Mouse (Mus musculus): ENCODE measurements around the gene Hoxa10. TPM values are rescaled to one million over a fixed set of nuclear protein-coding genes. Genes with fewer than 3 reads are reported as not detected.

Hoxa10 gene
- polyA plus RNA-seq, 1 experiment from 2014 or later = 0.20 TPM

- peak overlapping the region; percentile 36 for H3K4me3 ChIP-seq (ENCODE audit: low read depth, low read length)
- peaks cover 100% of the 10 kb centered on the region for H3K27me3 ChIP-seq (ENCODE audit: control insufficient read depth, insufficient read depth, low read length)
- no peaks in the 10 kb centered on the region for H3K36me3 ChIP-seq (ENCODE audit: control insufficient read depth, insufficient read depth, low read length)
- peak overlapping the region; percentile 66 for H3K4me2 ChIP-seq
- no peaks in the 10 kb centered on the region for H3K9me3 ChIP-seq (replicated peaks; ENCODE audit: control insufficient read depth, low read length)
- WGBS (ENCODE audit: insufficient replicate concordance) = 3% methylated on average over 22 of the region's 22 CpGs
- ATAC-seq (replicated peaks; ENCODE audit: insufficient number of reproducible peaks, low FRiP score, low TSS enrichment) = no peak
- H3K9ac ChIP-seq (ENCODE audit: low read depth, low read length) = peak overlapping the region; percentile 64; the same call in 1 of the 2 replicates
- H3K4me1 ChIP-seq (ENCODE audit: control insufficient read depth, insufficient read depth, low read length) = peaks cover 12% of the 10 kb centered on the region
- H3K27ac ChIP-seq (ENCODE audit: low read depth, low read length) = no peak overlapping the region
Measured at GRCm38 (mm10) chr6:52202362-52203120, 38.1 kb downstream of the Hoxa10 start.

GRCm38 (mm10) chr6:52201269-52201668, 39.4 kb downstream of the Hoxa10 start:
- Histone ChIP-seq H3K4me1 (ENCODE audit: control insufficient read depth, insufficient read depth, low read length) (peaks cover 12% of the 10 kb centered on the region), H3K9me3 (replicated peaks; ENCODE audit: control insufficient read depth, low read length) (no peaks in the 10 kb centered on the region), H3K36me3 (ENCODE audit: control insufficient read depth, insufficient read depth, low read length) (no peaks in the 10 kb centered on the region), H3K27me3 (ENCODE audit: control insufficient read depth, insufficient read depth, low read length) (peaks cover 100% of the 10 kb centered on the region), H3K9ac (ENCODE audit: low read depth, low read length) (no peak overlapping the region), H3K4me3 (ENCODE audit: low read depth, low read length) (0 out of 2 replicates have a peak overlapping the region, but pooled peaks have one; percentile 1), H3K4me2 (no peak overlapping the region), H3K27ac (ENCODE audit: low read depth, low read length) (no peak overlapping the region)
- ATAC-seq (replicated peaks; ENCODE audit: insufficient number of reproducible peaks, low FRiP score, low TSS enrichment) = no peak
- WGBS (ENCODE audit: insufficient replicate concordance) = 24% methylated on average over 1 of the region's 1 CpGs

- Histone ChIP-seq H3K27ac (ENCODE audit: low read depth, low read length) (no peak overlapping the region), H3K4me2 (no peak overlapping the region; the same call in 1 of the 2 replicates), H3K9me3 (replicated peaks; ENCODE audit: control insufficient read depth, low read length) (no peaks in the 10 kb centered on the region), H3K36me3 (ENCODE audit: control insufficient read depth, insufficient read depth, low read length) (no peaks in the 10 kb centered on the region), H3K27me3 (ENCODE audit: control insufficient read depth, insufficient read depth, low read length) (peaks cover 100% of the 10 kb centered on the region), H3K9ac (ENCODE audit: low read depth, low read length) (no peak overlapping the region), H3K4me3 (ENCODE audit: low read depth, low read length) (0 out of 2 replicates have a peak overlapping the region, but pooled peaks have one; percentile 1), H3K4me1 (ENCODE audit: control insufficient read depth, insufficient read depth, low read length) (peaks cover 12% of the 10 kb centered on the region)
- 20% methylated on average over 10 of the region's 10 CpGs for WGBS (ENCODE audit: insufficient replicate concordance)
- ATAC-seq (replicated peaks; ENCODE audit: insufficient number of reproducible peaks, low FRiP score, low TSS enrichment) = no peak
Measured at GRCm38 (mm10) chr6:52200751-52201250, 39.9 kb downstream of the Hoxa10 start.

GRCm38 (mm10) chr6:52200073-52200750, 40.4 kb downstream of the Hoxa10 start:
- 4% methylated on average over 30 of the region's 30 CpGs for WGBS (ENCODE audit: insufficient replicate concordance)
- Histone ChIP-seq H3K9ac (ENCODE audit: low read depth, low read length) (no peak overlapping the region), H3K4me1 (ENCODE audit: control insufficient read depth, insufficient read depth, low read length) (peaks cover 12% of the 10 kb centered on the region), H3K4me3 (ENCODE audit: low read depth, low read length) (0 out of 2 replicates have a peak overlapping the region, but pooled peaks have one; percentile 3), H3K9me3 (replicated peaks; ENCODE audit: control insufficient read depth, low read length) (no peaks in the 10 kb centered on the region), H3K27me3 (ENCODE audit: control insufficient read depth, insufficient read depth, low read length) (peaks cover 100% of the 10 kb centered on the region), H3K36me3 (ENCODE audit: control insufficient read depth, insufficient read depth, low read length) (no peaks in the 10 kb centered on the region), H3K4me2 (no peak overlapping the region; the same call in 1 of the 2 replicates), H3K27ac (ENCODE audit: low read depth, low read length) (0 out of 2 replicates have a peak overlapping the region, but pooled peaks have one; percentile 41)
- ATAC-seq (replicated peaks; ENCODE audit: insufficient number of reproducible peaks, low FRiP score, low TSS enrichment) = no peak

- WGBS (ENCODE audit: insufficient replicate concordance) = 0% methylated on average over 10 of the region's 10 CpGs
- Histone ChIP-seq H3K4me2 (no peak overlapping the region), H3K9me3 (replicated peaks; ENCODE audit: control insufficient read depth, low read length) (no peaks in the 10 kb centered on the region), H3K27ac (ENCODE audit: low read depth, low read length) (no peak overlapping the region), H3K9ac (ENCODE audit: low read depth, low read length) (no peak overlapping the region), H3K36me3 (ENCODE audit: control insufficient read depth, insufficient read depth, low read length) (no peaks in the 10 kb centered on the region), H3K27me3 (ENCODE audit: control insufficient read depth, insufficient read depth, low read length) (peaks cover 98% of the 10 kb centered on the region), H3K4me1 (ENCODE audit: control insufficient read depth, insufficient read depth, low read length) (peaks cover 2% of the 10 kb centered on the region; the same call in 1 of the 2 replicates), H3K4me3 (ENCODE audit: low read depth, low read length) (no peak overlapping the region)
- no peak for ATAC-seq (replicated peaks; ENCODE audit: insufficient number of reproducible peaks, low FRiP score, low TSS enrichment)
Measured at GRCm38 (mm10) chr6:52197271-52197670, 43.4 kb downstream of the Hoxa10 start.

GRCm38 (mm10) chr6:52196811-52197210, 43.8 kb downstream of the Hoxa10 start:
- no peak overlapping the region for H3K9ac ChIP-seq (ENCODE audit: low read depth, low read length)
- no peak overlapping the region for H3K4me2 ChIP-seq

GRCm38 (mm10) chr6:52194690-52195089, 46.0 kb downstream of the Hoxa10 start:
- WGBS (ENCODE audit: insufficient replicate concordance) = 3% methylated on average over 10 of the region's 10 CpGs
- peaks cover 97% of the 10 kb centered on the region for H3K27me3 ChIP-seq (ENCODE audit: control insufficient read depth, insufficient read depth, low read length)
- H3K27ac ChIP-seq (ENCODE audit: low read depth, low read length) = no peak overlapping the region
- H3K4me2 ChIP-seq = no peak overlapping the region
- H3K4me1 ChIP-seq (ENCODE audit: control insufficient read depth, insufficient read depth, low read length) = peaks cover 11% of the 10 kb centered on the region; the same call in 1 of the 2 replicates
- ATAC-seq (replicated peaks; ENCODE audit: insufficient number of reproducible peaks, low FRiP score, low TSS enrichment) = no peak
- H3K9me3 ChIP-seq (replicated peaks; ENCODE audit: control insufficient read depth, low read length) = no peaks in the 10 kb centered on the region
- no peak overlapping the region for H3K4me3 ChIP-seq (ENCODE audit: low read depth, low read length)
- H3K9ac ChIP-seq (ENCODE audit: low read depth, low read length) = no peak overlapping the region
- H3K36me3 ChIP-seq (ENCODE audit: control insufficient read depth, insufficient read depth, low read length) = no peaks in the 10 kb centered on the region

More at GRCm38 (mm10) chr6:52196811-52197210, 43.8 kb downstream of the Hoxa10 start:
- no peak for ATAC-seq (replicated peaks; ENCODE audit: insufficient number of reproducible peaks, low FRiP score, low TSS enrichment)
- H3K27ac ChIP-seq (ENCODE audit: low read depth, low read length) = no peak overlapping the region
- no peak overlapping the region for H3K4me3 ChIP-seq (ENCODE audit: low read depth, low read length)
- H3K9me3 ChIP-seq (replicated peaks; ENCODE audit: control insufficient read depth, low read length) = no peaks in the 10 kb centered on the region
- WGBS (ENCODE audit: insufficient replicate concordance) = 3% methylated on average over 9 of the region's 9 CpGs
- H3K27me3 ChIP-seq (ENCODE audit: control insufficient read depth, insufficient read depth, low read length) = peaks cover 98% of the 10 kb centered on the region
- peaks cover 6% of the 10 kb centered on the region; the same call in 1 of the 2 replicates for H3K4me1 ChIP-seq (ENCODE audit: control insufficient read depth, insufficient read depth, low read length)
- no peaks in the 10 kb centered on the region for H3K36me3 ChIP-seq (ENCODE audit: control insufficient read depth, insufficient read depth, low read length)

GRCm38 (mm10) chr6:52191860-52192550, 48.6 kb downstream of the Hoxa10 start:
- Histone ChIP-seq H3K9ac (ENCODE audit: low read depth, low read length) (peak overlapping the region; percentile 58; the same call in 1 of the 2 replicates), H3K27me3 (ENCODE audit: control insufficient read depth, insufficient read depth, low read length) (peaks cover 97% of the 10 kb centered on the region), H3K27ac (ENCODE audit: low read depth, low read length) (peak overlapping the region; percentile 12; the same call in 1 of the 2 replicates), H3K36me3 (ENCODE audit: control insufficient read depth, insufficient read depth, low read length) (no peaks in the 10 kb centered on the region), H3K4me1 (ENCODE audit: control insufficient read depth, insufficient read depth, low read length) (peaks cover 11% of the 10 kb centered on the region; the same call in 1 of the 2 replicates), H3K9me3 (replicated peaks; ENCODE audit: control insufficient read depth, low read length) (no peaks in the 10 kb centered on the region), H3K4me3 (ENCODE audit: low read depth, low read length) (peak overlapping the region; percentile 53), H3K4me2 (peak overlapping the region; percentile 78)
- peak; percentile 59; the same call in 1 of the 2 replicates for ATAC-seq (replicated peaks; ENCODE audit: insufficient number of reproducible peaks, low FRiP score, low TSS enrichment)
- 2% methylated on average over 27 of the region's 55 CpGs for WGBS (ENCODE audit: insufficient replicate concordance)

All from heart, embryonic 11.5 days (tissue).